8 mouse cellular contexts compared by ENCODE assay signal in genomic region chr1:85896781-85897700, GRCm38 (mm10). TPM values are rescaled to one million over a fixed set of nuclear protein-coding genes. Genes with fewer than 3 reads are reported as not detected.
DNase-seq lines count a peak whose midpoint lies in the region; ATAC-seq lines count a peak whose summit lies in the region.
"Had no signal": no experiment of that assay in that cellular context is flagged by ENCODE, and none has a peak within 500 bp of the region (broad histone marks: within the 10 kb centered on the region; RNA-seq: fewer than 3 reads in every experiment).

No protein-coding gene starts in this region.

- WGBS in embryonic facial prominence, embryonic 13.5 days, result 45% methylated on average over 12 of the region's 12 CpGs
- 48% methylated on average over 12 of the region's 12 CpGs for WGBS in hindbrain, embryonic 16.5 days

- H3K36me3 ChIP-seq in embryonic facial prominence, embryonic 13.5 days, result no peaks in the 10 kb centered on the region
- no peaks in the 10 kb centered on the region for H3K36me3 ChIP-seq in hindbrain, embryonic 16.5 days (ENCODE audit: control insufficient read depth, insufficient read depth, low read length)

- H3K27me3 ChIP-seq in embryonic facial prominence, embryonic 13.5 days, result no peaks in the 10 kb centered on the region
- no peaks in the 10 kb centered on the region for H3K27me3 ChIP-seq in hindbrain, embryonic 16.5 days (replicated peaks; ENCODE audit: control insufficient read depth, insufficient read depth, low read length)

- peaks cover 70% of the 10 kb centered on the region for H3K4me1 ChIP-seq in embryonic facial prominence, embryonic 13.5 days
- H3K4me1 ChIP-seq in hindbrain, embryonic 16.5 days (ENCODE audit: control insufficient read depth, insufficient read depth, low read depth, low read length), result peaks cover 68% of the 10 kb centered on the region

- no peaks in the 10 kb centered on the region for H3K9me3 ChIP-seq in embryonic facial prominence, embryonic 13.5 days
- H3K9me3 ChIP-seq in hindbrain, embryonic 16.5 days (ENCODE audit: control insufficient read depth, low read length), result no peaks in the 10 kb centered on the region

- peak; percentile 35 to 39 for DNase-seq in urinary bladder, adult 18-20 months (ENCODE audit: low spot score in 2 of 2)
- DNase-seq in urinary bladder, postnatal 4 days (ENCODE audit: low spot score in 2 of 2), result no peak
- no peak for DNase-seq in left cerebral cortex, adult 11 months (ENCODE audit: low spot score)
- DNase-seq in layer of hippocampus, postnatal 25 days (ENCODE audit: extremely low spot score in 1 of 2, low spot score in 1 of 2), result no peak

- peak overlapping the region; percentile 73 for H3K27ac ChIP-seq in embryonic facial prominence, embryonic 13.5 days
- peak overlapping the region; percentile 3; the same call in 1 of the 2 replicates for H3K27ac ChIP-seq in hindbrain, embryonic 16.5 days (ENCODE audit: low read depth, low read length)

- ATAC-seq in embryonic facial prominence, embryonic 13.5 days (ENCODE audit: insufficient number of reproducible peaks, insufficient read depth, low FRiP score, low TSS enrichment, low read depth), result no peak
- no peak for ATAC-seq in hindbrain, embryonic 16.5 days
- peak; percentile 33 for ATAC-seq in megakaryocyte progenitor cell, adult 5-6 weeks (replicated peaks; ENCODE audit: poor library complexity)

- peak overlapping the region; percentile 82 for H3K4me2 ChIP-seq in embryonic facial prominence, embryonic 13.5 days
- H3K4me2 ChIP-seq in hindbrain, embryonic 16.5 days (ENCODE audit: low read length), result peak overlapping the region; percentile 75

- peak overlapping the region; percentile 55 for H3K9ac ChIP-seq in embryonic facial prominence, embryonic 13.5 days
- H3K9ac ChIP-seq in hindbrain, embryonic 16.5 days (ENCODE audit: low read depth, low read length), result peak overlapping the region; percentile 31; the same call in 1 of the 2 replicates

- peak overlapping the region; percentile 85; the same call in 1 of the 2 replicates for H3K4me3 ChIP-seq in embryonic facial prominence, embryonic 13.5 days
- peak overlapping the region; percentile 72; the same call in 1 of the 2 replicates for H3K4me3 ChIP-seq in hindbrain, embryonic 16.5 days (ENCODE audit: low read length)

RNA-seq across cellular contexts. Expression of gene Itm2c, which starts 3.0 kb away (rescaled TPM):
- polyA plus RNA-seq in embryonic facial prominence, embryonic 13.5 days (2015; fragmentation: Nextera tagmentation; extraction: Ambion mirVana), result 282 and 288 TPM in 2 replicates
- polyA plus RNA-seq in hindbrain, embryonic 16.5 days (2015; fragmentation: Nextera tagmentation; extraction: Ambion mirVana), result 223 and 225 TPM in 2 replicates
- total RNA-seq in megakaryocyte progenitor cell, adult 5-6 weeks (2015), result 28.7 and 33.0 TPM in 2 replicates
- 71.1 and 71.3 TPM in 2 replicates for total RNA-seq in megakaryocyte progenitor cell, adult 5-6 weeks (2017)
- total RNA-seq in layer of hippocampus, postnatal 25 days (2021), result 100 to 1,000 TPM; 728 to 849 TPM

RNA-seq across cellular contexts. Expression of gene 4933407L21Rik, which starts 31.2 kb away (rescaled TPM):
- 0.39 and 0.50 TPM in 2 replicates for polyA plus RNA-seq in embryonic facial prominence, embryonic 13.5 days (2015; fragmentation: Nextera tagmentation; extraction: Ambion mirVana)
- polyA plus RNA-seq in hindbrain, embryonic 16.5 days (2015; fragmentation: Nextera tagmentation; extraction: Ambion mirVana), result 7.5 and 9.5 TPM in 2 replicates
- total RNA-seq in megakaryocyte progenitor cell, adult 5-6 weeks (2015), result 0.07 TPM in 1 of 2 replicates, not detected in the other
- total RNA-seq in megakaryocyte progenitor cell, adult 5-6 weeks (2017), result not detected in 2 replicates
- 1 to 10 TPM; 3.5 to 4.0 TPM for total RNA-seq in layer of hippocampus, postnatal 25 days (2021)
- polyA plus RNA-seq: neural tube, embryonic 11.5 days had no signal

Comparison
In these comparisons a context has a peak if more than half of its experiments do, and no peak if none do; other contexts are left out.
1. DNase-seq: peak in urinary bladder, adult 18-20 months (2 of 2); none in urinary bladder, postnatal 4 days (0 of 2), left cerebral cortex, adult 11 months (single experiment) and layer of hippocampus, postnatal 25 days (0 of 2).
2. RNA of gene Itm2c, which starts 3.0 kb away (total RNA-seq): 728 to 849 TPM in layer of hippocampus, postnatal 25 days; 28.7 to 71.3 TPM in megakaryocyte progenitor cell, adult 5-6 weeks; every median in the first group is over 10 times any median in the second.
3. RNA of gene 4933407L21Rik, which starts 31.2 kb away (total RNA-seq): 3.5 to 4.0 TPM in layer of hippocampus, postnatal 25 days; 0.07 TPM in megakaryocyte progenitor cell, adult 5-6 weeks; every median in the first group is over 4 times any median in the second.